Mouse (Mus musculus): ENCODE data around the gene Cdc42se2. TPM values are rescaled to one million over a fixed set of nuclear protein-coding genes. Genes with fewer than 3 reads are reported as not detected.

Cdc42se2 gene
- 23.9 and 26.4 TPM in 2 replicates for polyA plus RNA-seq (2012; rRNA removed)

GRCm38 (mm10) chr11:54787488-54788474 is at the start of gene Cdc42se2:
Gene Cdc42se2, minus strand, starts transcription at chr11:54787675.
- DNase-seq (ENCODE audit: low spot score), result peak; percentile 87

DNA sequence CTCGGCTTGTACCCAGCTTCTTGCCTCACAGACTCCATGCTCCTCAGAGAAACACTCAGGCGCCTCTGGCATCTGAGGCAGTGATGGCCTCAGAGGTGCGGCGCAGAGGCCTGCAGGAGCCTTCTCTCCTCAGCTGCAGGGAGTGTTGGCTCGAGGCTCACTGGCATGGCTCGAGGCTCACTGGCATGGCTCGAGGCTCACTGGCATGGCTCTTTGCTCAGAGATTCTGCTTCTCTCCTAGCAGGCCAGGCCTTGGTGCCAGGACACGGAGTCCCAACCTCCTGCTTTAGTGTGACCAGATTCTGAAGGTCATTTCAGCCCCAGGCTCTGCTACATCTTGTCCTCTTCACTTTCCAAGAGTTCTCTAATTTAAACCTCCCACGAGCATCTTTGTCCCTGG is 48.6 kb upstream of the Cdc42se2 start:
- peak; percentile 30 for DNase-seq (ENCODE audit: low spot score)

DNA sequence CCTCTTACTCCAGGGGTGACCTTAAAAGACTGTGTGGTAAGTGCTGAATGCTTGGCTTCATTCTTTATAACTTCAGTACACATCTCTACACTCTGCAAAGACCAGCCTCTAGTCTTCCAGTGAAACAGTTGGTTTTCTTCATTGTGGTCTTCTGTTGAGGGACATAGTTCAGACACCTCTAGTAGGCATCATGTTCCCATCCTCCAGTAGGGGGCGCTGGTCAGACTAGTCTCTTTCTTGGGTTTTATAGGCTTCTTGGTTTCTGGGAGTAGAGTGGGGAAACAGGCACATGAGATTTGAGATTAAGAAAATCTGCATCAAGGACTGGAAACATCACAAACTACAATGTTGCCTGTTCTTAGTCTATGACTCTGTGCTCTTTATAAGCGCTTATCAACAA is 47.1 kb upstream of the Cdc42se2 start:
- no peak for DNase-seq (ENCODE audit: low spot score)

DNA sequence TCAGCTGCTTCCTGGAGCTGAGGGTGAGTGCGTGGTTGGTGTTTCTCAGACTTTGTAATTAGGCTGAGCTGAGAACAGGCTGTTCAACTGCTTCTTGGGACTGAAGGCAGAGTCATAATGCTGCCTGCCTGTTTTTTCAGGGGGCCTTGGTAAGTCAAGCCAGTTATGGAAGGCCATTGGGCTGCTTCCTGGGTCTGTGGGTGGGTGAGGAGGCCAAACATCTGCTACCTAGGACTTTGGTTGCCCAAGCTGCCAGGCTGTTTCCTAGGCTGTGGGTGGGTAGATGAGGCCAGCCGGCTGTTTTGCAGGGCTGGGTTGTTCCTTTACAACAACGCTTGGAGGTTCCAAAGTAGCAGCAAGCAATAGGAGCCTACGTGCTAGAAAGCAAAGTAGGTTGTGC is 46.4 kb upstream of the Cdc42se2 start:
- no peak for DNase-seq (ENCODE audit: low spot score)

DNA sequence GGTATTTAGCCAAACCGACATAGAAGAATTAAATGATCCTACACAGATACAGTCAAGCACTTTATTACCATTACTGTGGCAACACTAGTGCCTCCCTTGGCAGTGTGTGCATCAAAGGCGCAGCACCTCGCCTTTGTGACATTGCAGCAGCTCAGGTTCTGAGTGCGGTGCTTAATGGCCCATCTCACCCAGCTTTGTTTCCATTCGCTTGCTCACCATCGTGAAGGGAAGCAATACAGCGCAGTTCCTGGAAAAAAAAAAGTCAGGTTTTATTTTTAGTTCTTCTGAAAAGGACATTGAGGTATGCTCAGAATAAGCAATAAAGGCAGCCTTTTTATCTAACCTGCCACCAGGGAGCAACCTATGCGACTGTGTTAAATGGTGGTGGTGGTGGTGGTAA is 39.3 kb upstream of the Cdc42se2 start:
- no peak for DNase-seq (ENCODE audit: low spot score)

GRCm38 (mm10) chr11:54825774-54826173 is 38.3 kb upstream of the Cdc42se2 start:
- DNase-seq (ENCODE audit: low spot score), result no peak

DNA sequence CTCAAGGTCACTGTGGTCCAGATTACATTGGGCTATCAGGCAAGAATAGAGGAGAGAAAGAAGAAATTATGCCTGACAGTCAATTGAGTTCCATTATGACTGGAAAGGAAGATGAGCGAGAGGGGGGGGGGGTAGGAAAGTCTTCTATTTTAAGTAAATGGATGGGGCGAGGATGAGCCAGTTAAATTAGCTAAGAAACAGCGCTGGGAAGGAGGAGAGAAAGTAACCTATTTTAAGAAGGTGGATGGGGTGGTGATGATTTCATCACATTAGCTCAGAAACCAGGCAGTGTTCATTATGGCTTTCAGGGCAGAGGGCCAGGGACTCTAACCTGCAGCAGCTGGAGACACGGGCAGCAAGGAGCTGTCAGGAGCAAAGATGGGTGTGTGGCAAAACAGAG is 36.0 kb upstream of the Cdc42se2 start:
- DNase-seq (ENCODE audit: low spot score), result no peak

DNA sequence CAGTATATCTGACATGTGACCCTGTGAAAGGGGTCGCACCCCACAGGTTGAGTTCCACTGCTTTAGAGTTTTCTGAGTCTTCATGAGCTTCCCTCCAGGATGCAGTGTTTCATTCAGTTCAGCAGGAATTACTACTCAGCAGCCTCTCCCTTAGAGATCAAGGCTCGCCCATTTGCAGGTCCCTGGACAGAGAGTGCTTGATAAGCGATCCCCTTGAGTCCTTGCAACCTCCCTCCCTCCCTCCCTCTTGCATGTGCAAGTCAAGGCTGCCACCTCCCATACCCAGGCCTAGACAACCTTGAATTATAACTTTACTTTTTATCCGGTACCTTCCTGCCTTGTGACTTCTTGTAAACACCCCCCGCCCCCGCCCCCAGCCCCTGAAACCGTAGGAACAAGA is 32.0 kb upstream of the Cdc42se2 start:
- DNase-seq (ENCODE audit: low spot score), result no peak

GRCm38 (mm10) chr11:54817449-54817848 is 30.0 kb upstream of the Cdc42se2 start:
- no peak for DNase-seq (ENCODE audit: low spot score)

DNA sequence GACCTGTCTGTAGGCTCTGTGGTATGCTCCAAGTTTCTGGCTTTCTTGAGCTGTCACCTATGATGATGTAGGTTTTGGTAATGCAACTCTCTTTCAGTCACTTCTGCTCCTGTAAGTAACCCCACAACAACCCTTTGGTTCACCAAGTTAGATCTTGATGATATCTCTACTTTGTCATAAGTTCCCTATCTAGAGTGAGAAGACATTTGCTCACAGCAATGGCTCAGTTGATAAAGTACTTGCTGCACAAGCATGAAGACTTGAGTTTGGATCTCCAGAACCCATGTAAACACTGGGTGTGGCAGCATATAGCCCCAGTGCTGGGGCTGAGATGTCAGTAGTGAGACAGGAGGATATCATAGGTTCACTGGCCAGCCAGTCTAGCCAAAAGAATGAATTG is 28.2 kb upstream of the Cdc42se2 start:
- DNase-seq (ENCODE audit: low spot score), result no peak

GRCm38 (mm10) chr11:54812812-54813516 is 25.5 kb upstream of the Cdc42se2 start:
- no peak for DNase-seq (ENCODE audit: low spot score)

DNA sequence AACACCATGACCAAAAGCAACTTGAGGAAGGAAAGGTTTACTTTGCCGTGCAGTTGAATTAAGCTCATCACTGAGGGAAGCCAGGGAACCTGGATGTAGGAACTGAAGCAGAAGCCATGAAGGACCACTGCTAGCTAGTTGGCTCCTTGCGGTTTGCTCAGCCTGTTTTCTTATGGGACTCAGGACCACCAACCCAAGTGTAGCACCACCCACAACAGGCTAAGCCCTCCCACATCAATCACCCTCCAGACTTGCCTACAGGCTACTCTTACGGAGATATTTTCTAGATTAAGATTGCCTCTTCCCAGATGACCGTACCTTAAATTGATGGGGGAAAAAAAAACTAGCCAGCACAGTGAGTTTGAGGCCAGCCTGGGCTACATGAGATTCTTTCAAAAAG is 24.8 kb upstream of the Cdc42se2 start:
- no peak for DNase-seq (ENCODE audit: low spot score)

DNA sequence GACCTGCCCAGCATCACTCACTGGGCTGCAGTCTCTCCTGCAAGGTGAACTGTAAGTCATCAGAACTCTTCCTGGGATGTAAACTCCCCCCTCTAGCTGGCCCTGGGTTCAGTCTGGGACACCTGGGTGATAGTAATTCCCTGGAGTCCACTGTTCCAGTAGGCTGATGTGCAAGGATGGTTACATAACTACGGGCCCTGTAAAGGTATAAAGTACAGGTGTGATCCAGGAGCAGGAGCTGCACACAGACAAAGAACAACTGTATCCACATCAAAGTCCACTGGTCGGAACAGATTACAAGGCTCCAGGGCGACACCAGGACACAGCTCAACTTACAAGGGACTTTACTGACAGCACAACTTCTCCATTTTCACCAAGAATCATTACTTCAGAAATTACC is 23.6 kb upstream of the Cdc42se2 start:
- no peak for DNase-seq (ENCODE audit: low spot score)

DNA sequence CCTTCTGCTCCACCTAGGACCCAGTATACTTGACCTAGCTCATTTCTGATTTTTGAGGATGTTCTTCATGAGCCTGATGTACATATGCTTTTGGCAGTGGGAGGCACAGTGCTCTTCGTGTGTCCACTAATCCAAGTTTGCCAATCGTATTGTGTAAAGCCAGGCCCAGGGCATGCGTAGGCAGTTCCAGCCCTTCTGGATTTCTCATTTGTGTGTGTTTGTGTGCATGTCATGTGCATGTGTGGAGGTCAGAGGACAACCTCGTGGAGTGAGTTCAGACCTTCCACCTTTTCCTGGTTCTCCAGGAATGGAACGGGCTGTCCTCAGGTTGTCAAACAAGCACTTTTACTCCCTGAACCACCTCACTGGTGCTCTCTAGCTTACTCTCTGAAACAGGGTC is 22.1 kb upstream of the Cdc42se2 start:
- no peak for DNase-seq (ENCODE audit: low spot score)

DNA sequence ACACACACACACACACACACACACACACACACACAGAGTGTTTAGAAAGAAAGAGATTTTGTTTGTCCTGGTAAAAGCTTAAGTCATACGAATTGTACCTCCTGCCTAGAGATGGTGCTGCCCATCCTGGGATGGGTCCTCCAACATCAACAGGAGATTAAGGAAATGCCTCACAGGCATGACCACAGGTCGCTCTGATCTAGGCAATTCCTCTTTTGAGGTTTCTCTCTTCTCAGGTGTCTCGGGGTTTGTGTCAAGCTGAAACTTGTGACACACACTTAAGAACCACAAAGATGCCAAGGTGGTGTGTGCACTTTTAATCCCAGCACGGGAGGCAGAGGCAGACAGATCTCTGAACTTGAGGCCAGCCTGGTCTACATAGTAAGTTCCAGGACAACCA is 20.7 kb upstream of the Cdc42se2 start:
- DNase-seq (ENCODE audit: low spot score), result no peak

DNA sequence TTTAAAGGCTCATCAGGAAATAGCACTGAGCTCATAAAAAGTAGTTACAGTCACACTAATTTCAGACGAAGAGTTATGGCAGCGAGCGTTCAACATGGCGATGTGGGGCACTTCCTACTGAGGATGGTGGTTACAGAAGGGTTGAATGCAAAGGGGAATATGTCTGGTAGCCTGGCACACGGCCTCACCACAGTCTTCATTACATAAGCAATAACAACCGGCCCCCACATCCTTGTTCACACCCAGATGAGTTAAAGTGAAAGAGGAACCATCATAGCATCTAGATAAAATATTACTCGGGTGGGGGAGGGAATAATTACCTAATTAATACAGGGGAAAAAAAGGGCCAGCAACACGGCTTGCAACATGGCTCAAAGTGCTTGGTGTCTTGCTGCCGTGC is 20.2 kb upstream of the Cdc42se2 start:
- no peak for DNase-seq (ENCODE audit: low spot score)

- no peak for DNase-seq (ENCODE audit: low spot score)
Measured at GRCm38 (mm10) chr11:54806891-54807290, 19.4 kb upstream of the Cdc42se2 start.

- no peak for DNase-seq (ENCODE audit: low spot score)
Measured at GRCm38 (mm10) chr11:54805196-54805595, 17.7 kb upstream of the Cdc42se2 start.

GRCm38 (mm10) chr11:54802621-54803020 is 15.1 kb upstream of the Cdc42se2 start:
- DNase-seq (ENCODE audit: low spot score), result no peak

- DNase-seq (ENCODE audit: low spot score), result no peak
Measured at GRCm38 (mm10) chr11:54801791-54802558, 14.5 kb upstream of the Cdc42se2 start.

DNA sequence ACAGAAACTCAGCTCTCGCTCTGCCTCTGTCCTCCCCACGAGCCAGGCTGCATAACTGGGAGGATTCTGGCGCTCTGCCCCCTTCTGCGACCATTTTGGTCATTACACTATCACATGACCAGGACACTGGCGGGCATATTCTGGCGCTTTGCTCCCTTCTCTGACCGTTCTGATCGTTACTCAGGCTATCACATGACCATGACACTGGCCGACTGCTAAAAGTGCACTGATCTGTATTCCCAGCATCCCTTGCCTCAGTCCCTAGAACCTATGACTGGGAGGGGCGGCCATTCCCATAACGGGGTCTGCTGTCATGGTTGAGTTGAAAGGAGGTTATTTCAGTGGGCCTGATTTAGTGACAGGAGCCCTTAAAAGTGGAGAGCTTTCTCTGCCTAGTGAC is 9.1 kb upstream of the Cdc42se2 start:
- DNase-seq (ENCODE audit: low spot score), result no peak

DNA sequence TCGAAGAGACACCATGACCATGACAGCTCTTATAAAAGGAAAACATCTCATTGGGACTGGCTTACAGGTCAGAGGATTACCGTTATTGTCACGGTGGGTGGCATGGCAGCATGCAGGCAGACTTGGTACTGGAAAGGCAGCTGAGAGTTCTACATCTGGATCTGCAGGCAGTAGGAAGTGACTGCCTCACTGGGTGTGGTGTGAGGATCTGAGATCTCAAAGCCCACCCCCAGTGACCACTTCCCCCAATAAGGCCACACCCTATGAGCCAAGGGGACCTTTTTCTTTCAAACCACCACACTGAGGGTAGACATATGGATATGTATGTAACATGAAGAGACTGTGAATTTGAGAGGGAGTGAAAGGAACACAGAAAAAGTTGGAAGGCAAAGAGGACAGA is 7.2 kb upstream of the Cdc42se2 start:
- DNase-seq (ENCODE audit: low spot score), result no peak

All from urinary bladder, adult 2 months (tissue).